Mouse (Mus musculus) olfactory bulb, adult 2 months (tissue): ENCODE measurements around the gene Gnb1. TPM values are rescaled to one million over a fixed set of nuclear protein-coding genes. Genes with fewer than 3 reads are reported as not detected.
A peak's percentile ranks its signal among the peaks of the same experiment; 100 is the strongest.

Experiments used
- H3K27ac ChIP-seq: fragments of 200-500 bp; 2 replicates; pipeline ENCODE4 v1.5.1; 2012; ENCODE audit warnings: low read depth, low read length; ENCODE audit not compliant: insufficient read depth
- H3K4me1 ChIP-seq: fragments of 200-500 bp; 2 replicates; pipeline ENCODE4 v1.6.1; 2012; ENCODE audit warnings: low read length; ENCODE audit not compliant: control insufficient read depth, insufficient read depth
- H3K4me3 ChIP-seq: fragments of 200-500 bp; 2 replicates; pipeline ENCODE4 v1.5.1; 2012; ENCODE audit warnings: mild to moderate bottlenecking, low read depth, low read length, moderate library complexity; ENCODE audit not compliant: insufficient read depth
- CTCF ChIP-seq: fragments of 200-500 bp; IDR thresholded peaks from 2 replicates; pipeline ENCODE4 v1.5.1; 2012; ENCODE audit warnings: low read depth, mild to moderate bottlenecking, low read length, moderate library complexity; ENCODE audit not compliant: insufficient read depth
- POLR2A ChIP-seq: fragments of 200-500 bp; IDR thresholded peaks from 2 replicates; pipeline ENCODE4 v1.6.1; 2012; ENCODE audit warnings: mild to moderate bottlenecking, low read depth, low read length, moderate library complexity; ENCODE audit not compliant: insufficient read depth
- WGBS: fragments of 180-500 bp; shearing (Covaris S2); methylation state at CpG from one replicate; pipeline ENCODE4 v1.1.7; 2018; 5-methylcytosine and 5-hydroxymethylcytosine counted together
- polyA plus RNA-seq: library from polyadenylated mRNA; stranded (reverse); fragments of >200 nt; gene quantifications from 2 replicates; pipeline ENCODE4 v1.2.4, GENCODE M21; 2012; ENCODE audit warnings: low replicate concordance; ENCODE audit not compliant: missing spikeins, insufficient read depth, insufficient read length

Gene Gnb1
- polyA plus RNA-seq, 1 experiment: 260 TPM

DNA sequence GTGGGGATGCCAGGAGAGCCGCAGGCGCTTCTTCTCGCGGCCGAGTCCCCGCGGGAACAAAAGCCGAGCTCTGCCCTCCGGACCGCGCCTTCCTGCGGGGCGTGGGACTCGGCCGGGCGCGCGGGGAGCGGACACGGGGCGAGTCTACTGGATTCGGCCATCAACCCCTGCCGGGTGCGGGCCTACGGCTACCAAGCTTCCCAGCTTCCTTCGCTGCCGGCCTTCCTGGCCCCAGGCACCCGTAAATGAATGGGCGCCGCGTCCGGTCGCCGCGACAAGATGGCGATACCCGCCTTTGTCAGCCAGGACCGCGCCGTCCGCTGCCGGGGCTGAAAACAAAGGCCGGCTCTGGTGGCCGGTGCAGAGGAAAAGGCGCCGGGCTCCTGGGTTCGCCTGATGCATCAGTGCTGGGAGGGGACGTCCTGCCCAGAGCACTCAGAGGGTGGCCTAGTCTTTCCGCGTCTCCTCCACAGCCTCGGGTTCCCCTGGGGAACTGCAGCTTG, 1.0 kb downstream of the Gnb1 start:
- WGBS: under 1% methylated on average over 51 of the region's 51 CpGs

DNA sequence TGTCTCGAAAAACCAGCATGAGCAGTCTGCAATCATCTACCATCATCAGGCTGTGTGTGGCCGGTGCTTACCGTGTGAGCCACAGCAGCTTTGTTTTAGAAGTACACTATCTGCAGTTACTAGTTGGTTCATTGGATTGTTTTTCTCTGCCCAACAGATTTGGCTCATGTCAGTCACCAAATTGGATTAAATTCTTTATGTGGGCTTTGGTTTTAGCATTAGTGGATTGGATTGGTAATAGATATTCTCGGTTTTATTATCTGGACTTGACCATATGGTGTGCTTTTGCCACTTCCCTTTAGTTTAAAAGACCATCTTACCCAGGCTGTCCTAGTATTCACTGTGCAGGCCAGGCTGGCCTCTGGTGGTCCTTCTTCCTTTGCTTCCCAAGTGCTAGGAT, 3.7 kb downstream of the Gnb1 start:
- H3K27ac ChIP-seq: no peak overlapping the region
- no peak overlapping the region for H3K4me3 ChIP-seq
- peaks cover 9% of the 10 kb centered on the region; the same call in 1 of the 2 replicates for H3K4me1 ChIP-seq
- 33% methylated on average over 4 of the region's 4 CpGs for WGBS
- no peak for TF ChIP-seq POLR2A
- no peak for TF ChIP-seq CTCF

More for the DNA sequence above, 1.0 kb downstream of the Gnb1 start:
- peak overlapping the region; percentile 82 for H3K27ac ChIP-seq
- TF ChIP-seq CTCF: no peak
- no peak for TF ChIP-seq POLR2A
- peaks cover 9% of the 10 kb centered on the region; the same call in 1 of the 2 replicates for H3K4me1 ChIP-seq
- H3K4me3 ChIP-seq: peak overlapping the region; percentile 97

DNA sequence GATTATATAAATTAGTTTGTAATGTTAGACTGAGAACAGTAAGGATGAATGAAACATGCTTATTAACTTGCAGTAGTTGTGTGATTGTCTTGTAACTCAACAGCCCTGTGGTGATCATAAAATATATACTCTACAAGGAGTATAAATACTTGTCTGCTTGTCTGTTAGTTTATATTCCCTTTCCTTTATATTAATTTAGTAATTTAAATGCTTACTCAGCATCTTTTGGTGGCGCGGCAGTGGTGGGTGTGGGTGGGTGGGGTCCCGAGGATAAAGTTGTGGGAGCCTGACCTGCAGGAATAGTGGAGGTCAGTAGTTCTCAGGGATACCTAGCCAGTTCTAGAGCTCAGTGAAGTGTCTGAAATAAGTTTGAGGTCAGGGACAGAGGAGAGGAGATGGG, 6.8 kb downstream of the Gnb1 start:
- WGBS: 85% methylated on average over 3 of the region's 3 CpGs
- Histone ChIP-seq H3K4me1 (peaks cover 11% of the 10 kb centered on the region), H3K27ac (no peak overlapping the region), H3K4me3 (no peak overlapping the region)
- TF ChIP-seq CTCF (no peak), POLR2A (no peak)

DNA sequence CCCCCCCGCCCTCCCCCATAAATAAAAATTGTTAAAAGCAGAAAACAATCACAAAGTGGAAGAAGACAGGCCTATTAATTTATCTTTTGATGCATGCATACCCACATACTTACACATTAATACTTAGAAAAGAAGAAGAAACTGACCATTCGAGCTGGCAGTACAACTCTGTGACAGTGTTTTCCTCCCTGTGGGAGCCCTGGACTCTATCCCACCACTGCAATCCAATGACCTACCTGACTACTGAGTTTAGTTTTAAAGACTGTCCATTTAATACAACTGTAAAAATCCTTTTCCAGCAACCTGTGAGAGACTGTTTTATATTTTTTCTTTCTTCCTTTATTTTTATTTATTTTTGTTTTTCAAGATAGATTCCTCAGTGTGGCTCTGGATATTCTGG, 10.0 kb downstream of the Gnb1 start:
- WGBS: 58% methylated on average over 2 of the region's 2 CpGs
- TF ChIP-seq POLR2A: no peak
- no peak for TF ChIP-seq CTCF
- H3K27ac ChIP-seq: no peak overlapping the region
- peaks cover 12% of the 10 kb centered on the region for H3K4me1 ChIP-seq
- no peak overlapping the region for H3K4me3 ChIP-seq

DNA sequence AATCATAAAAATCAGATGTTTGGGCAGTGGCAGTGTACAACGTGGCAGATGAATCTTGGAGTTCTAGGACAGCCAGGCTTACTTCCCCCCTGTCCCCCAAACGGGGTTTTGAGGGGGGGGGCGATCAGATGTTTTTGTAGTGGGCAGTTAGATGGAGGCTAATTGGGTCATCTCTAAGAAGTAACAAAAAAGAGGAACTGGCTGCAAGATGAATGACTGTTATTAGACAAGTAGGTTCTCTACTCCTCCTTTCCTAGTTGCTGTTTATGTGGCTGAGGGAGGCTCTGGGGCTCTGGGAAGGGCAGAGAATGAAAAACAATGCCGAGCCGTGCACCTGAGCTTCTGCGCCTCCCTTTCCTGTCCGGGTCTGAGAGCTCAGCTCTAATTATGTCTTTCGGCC, 13.9 kb downstream of the Gnb1 start:
- WGBS: 11% methylated on average over 8 of the region's 8 CpGs
- no peak for TF ChIP-seq CTCF
- no peak for TF ChIP-seq POLR2A
- H3K4me1 ChIP-seq: peaks cover 14% of the 10 kb centered on the region
- H3K27ac ChIP-seq: 0 out of 2 replicates have a peak overlapping the region, but pooled peaks have one; percentile 12
- no peak overlapping the region for H3K4me3 ChIP-seq

DNA sequence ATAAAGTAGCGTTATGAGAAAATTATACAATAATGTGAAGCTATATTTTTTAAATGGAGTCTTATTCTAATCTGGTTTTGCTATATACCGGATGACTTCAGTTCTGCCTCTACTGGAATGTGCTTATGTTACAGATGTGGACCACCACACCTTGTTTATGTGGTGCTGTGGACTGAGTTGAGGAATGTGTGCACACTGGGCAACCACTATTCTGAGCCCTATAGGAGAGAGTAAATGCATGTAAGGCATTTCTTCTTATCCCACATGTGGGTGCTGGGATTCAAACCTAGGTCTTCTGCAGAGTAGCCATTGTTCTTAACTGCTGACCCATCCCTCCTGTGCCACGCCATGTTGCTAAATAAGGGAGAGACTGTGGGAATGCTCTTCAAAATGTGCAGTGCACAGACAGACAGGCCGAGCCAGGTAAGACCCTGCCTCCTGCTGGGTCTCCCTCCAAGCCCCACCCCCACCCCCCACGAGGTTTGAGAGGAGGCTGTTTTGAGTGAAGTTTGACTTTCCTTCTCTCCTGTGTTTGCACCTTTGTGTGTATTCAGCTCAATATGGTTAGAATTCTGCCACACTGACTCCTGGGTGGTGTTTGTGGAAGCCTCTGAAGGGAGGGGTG, 14.6 kb downstream of the Gnb1 start:
- no peak overlapping the region for H3K4me3 ChIP-seq
- TF ChIP-seq CTCF (no peak), POLR2A (no peak)
- H3K4me1 ChIP-seq: peaks cover 14% of the 10 kb centered on the region
- no peak overlapping the region for H3K27ac ChIP-seq
- 59% methylated on average over 5 of the region's 5 CpGs for WGBS

DNA sequence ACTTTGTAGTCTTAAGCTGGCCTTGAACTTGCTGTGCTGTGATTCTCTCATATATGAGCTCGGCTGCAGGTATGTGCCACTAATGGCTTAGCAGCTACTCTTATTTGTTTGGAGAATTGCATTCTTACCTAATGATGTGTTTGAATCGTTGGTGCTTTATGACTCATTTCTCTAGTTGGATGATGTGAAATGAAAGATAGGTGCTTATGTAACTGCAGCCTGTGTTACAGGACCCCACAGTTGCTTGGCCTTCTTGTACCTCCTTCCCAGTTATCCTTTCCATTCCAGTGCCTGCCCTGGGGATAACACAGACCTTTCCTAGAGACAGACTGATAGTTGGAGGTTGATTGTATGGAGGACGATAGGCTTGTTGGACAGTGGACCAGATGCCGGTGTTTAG, 17.5 kb downstream of the Gnb1 start:
- Histone ChIP-seq H3K27ac (no peak overlapping the region), H3K4me3 (no peak overlapping the region), H3K4me1 (peaks cover 9% of the 10 kb centered on the region; the same call in 1 of the 2 replicates)
- whole genome bisulfite sequencing: 75% methylated on average over 4 of the region's 4 CpGs
- TF ChIP-seq POLR2A: no peak
- TF ChIP-seq CTCF: no peak

DNA sequence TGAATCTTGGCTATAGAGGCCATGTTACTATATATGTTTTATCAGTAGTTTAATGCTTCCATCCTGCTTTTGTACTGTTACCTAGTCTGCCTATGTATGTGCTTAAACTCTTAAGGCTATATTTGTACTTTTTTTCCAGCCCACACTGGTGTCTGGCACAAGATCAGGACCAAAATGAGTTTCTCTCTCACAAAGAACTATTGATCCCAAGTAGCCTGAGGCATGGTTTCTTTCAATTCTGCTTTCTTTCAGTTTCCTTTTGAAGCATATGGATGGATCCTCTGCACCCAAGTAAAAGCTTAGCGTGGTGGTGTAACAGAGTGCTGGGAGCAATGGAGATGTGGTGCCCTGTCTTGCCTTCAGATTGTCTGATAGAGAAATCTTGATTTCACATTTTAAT, 19.8 kb downstream of the Gnb1 start:
- H3K27ac ChIP-seq: no peak overlapping the region; the same call in 1 of the 2 replicates
- TF ChIP-seq POLR2A (no peak), CTCF (no peak)
- 24% methylated on average over 1 of the region's 1 CpGs for WGBS
- H3K4me1 ChIP-seq: peaks cover 3% of the 10 kb centered on the region; the same call in 1 of the 2 replicates
- no peak overlapping the region for H3K4me3 ChIP-seq

DNA sequence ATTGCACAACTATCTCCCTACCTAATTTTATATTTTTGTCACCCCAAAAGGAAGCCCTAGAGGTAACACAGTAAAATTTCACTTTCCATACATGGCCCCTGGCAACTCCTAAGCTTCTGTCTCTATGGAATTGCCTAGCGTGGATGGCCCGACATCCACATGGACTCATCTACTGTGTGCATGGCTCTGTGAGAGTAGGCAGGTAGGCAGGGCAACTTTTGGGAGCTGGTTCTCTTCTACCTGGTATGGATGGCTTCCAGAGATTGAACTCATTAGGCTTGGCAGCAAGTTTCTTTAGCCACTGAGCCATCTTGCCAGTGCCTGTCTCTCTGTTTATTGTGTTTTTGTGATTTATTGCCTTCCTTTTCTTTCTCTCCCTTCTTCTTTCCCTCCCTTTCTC, 23.6 kb downstream of the Gnb1 start:
- 79% methylated on average over 2 of the region's 2 CpGs for WGBS
- H3K4me3 ChIP-seq: no peak overlapping the region
- no peak for TF ChIP-seq POLR2A
- no peak for TF ChIP-seq CTCF
- H3K27ac ChIP-seq: no peak overlapping the region
- 0 out of 2 replicates have a peak, but pooled peaks cover 2% of the 10 kb centered on the region for H3K4me1 ChIP-seq
